Mouse (Mus musculus): Measurements from ENCODE around the gene Plekha1.
A peak's percentile ranks its signal among the peaks of the same experiment; 100 is the strongest.

Plekha1 gene

DNA sequence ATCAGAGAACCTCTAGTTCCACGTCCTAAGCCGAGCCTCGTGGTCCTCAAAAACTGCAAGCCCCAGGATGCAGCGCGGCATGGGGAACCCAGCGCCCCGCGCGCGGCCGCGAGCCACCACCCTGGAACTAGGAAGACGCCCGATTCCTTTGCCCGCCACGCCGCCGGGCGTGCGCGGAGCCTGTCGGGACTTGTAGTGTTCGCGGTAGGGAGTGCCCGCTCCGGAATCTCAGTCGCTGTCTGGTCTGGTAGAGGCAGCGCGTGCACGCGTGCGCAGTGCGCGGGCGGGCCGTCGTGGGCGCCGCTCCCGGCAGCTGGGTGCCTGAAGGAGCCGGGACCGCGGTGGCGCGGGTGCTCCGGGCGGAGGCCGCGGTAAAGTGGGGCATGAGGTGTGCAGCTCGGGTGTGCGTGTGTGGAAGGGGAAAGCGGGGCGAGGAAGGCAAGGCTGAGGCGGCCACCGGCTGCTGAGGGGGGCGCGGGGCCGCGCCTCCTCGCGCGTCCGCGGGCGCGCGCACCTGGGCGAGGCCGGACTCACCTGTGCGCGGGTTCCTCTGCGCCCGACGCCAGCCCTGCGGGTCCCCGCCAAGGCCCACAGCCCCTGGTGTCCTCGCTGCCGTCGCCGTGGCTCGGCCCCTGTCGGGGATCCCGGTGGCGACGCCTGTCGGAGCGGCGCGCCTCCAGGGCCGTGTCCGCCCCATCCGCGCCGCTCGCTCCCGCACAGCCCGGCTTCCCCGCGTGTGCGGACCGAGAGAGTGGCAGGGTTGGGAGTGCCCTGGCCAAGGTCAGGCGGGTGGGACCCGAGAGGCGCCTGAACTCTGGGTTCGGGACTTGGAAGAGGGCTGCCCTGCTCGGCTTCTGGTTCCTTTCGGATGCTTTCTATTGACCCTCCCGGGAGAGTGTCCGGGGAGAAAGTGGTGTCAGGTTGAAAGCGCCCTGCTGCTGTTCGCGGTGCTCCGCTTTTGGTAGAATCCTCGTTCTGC is at the start of gene Plekha1:
Plekha1 (plus strand) TSS at position 144 of the 979 bp plus-strand sequence.
- peak; percentile 98 for DNase-seq (ENCODE audit: low spot score in 2 of 2)

GRCm38 (mm10) chr7:130816243-130816642 is 49.3 kb upstream of the Plekha1 start:
- DNase-seq (ENCODE audit: low spot score in 2 of 2), result no peak

- no peak for DNase-seq (ENCODE audit: low spot score in 2 of 2)
Measured at GRCm38 (mm10) chr7:130818813-130819212, 46.7 kb upstream of the Plekha1 start.

- no peak for DNase-seq (ENCODE audit: low spot score in 2 of 2)
Measured at GRCm38 (mm10) chr7:130819624-130820023, 45.9 kb upstream of the Plekha1 start.

DNA sequence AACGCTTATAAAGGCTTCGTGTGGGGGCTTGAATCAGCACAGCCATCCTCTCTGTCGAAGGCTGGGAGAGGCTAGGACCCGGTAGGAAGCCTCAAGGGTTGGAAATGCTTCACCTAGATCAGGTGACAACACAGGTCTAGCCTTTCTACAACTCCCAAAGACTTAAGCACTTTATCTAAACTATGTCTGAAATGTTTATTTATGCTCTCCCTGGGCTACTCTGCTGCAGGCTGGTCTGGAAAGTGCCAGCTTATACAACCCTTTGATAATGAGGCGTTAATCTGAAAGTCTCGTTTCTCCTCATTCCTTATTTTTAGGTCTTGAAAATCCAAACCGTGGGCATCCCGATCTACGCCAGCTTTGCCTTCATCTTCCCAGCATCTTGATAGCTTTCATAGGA is 41.6 kb upstream of the Plekha1 start:
- no peak for DNase-seq (ENCODE audit: low spot score in 2 of 2)

GRCm38 (mm10) chr7:130826343-130826742 is 39.2 kb upstream of the Plekha1 start:
- no peak for DNase-seq (ENCODE audit: low spot score in 2 of 2)

GRCm38 (mm10) chr7:130827431-130827830 is 38.1 kb upstream of the Plekha1 start:
- DNase-seq (ENCODE audit: low spot score in 2 of 2), result no peak

GRCm38 (mm10) chr7:130827844-130828403 is 37.6 kb upstream of the Plekha1 start:
- peak; percentile 14 to 27 for DNase-seq (ENCODE audit: low spot score in 2 of 2)

GRCm38 (mm10) chr7:130828475-130828874 is 37.1 kb upstream of the Plekha1 start:
- DNase-seq (ENCODE audit: low spot score in 2 of 2), result peak; percentile 14 to 32

DNA sequence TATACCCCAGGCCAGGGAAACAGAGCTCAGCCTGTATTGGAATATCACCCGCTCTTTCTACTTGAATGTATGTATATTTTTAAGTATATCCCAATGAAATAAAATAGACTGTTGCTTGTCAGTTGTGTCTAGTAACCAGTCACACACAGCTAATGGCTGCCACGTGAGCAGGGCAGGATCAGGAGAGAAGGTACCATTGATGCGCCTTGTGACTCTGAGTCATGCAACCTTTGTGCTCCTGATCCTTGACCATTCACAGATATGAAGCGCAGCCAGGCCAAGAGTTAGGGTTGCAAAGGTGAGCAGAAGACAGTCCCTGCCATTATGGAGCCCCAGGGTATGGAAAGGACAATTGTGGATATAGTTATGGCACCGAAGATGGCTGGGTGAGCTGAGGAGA is 34.0 kb upstream of the Plekha1 start:
- no peak for DNase-seq (ENCODE audit: low spot score in 2 of 2)

- DNase-seq (ENCODE audit: low spot score in 2 of 2), result no peak
Measured at GRCm38 (mm10) chr7:130834299-130834698, 31.3 kb upstream of the Plekha1 start.

GRCm38 (mm10) chr7:130834958-130835861 is 30.3 kb upstream of the Plekha1 start:
- no peak for DNase-seq (ENCODE audit: low spot score in 2 of 2)

GRCm38 (mm10) chr7:130836066-130836465 is 29.5 kb upstream of the Plekha1 start:
- no peak for DNase-seq (ENCODE audit: low spot score in 2 of 2)

- no peak for DNase-seq (ENCODE audit: low spot score in 2 of 2)
Measured at GRCm38 (mm10) chr7:130837941-130838657, 27.5 kb upstream of the Plekha1 start.

GRCm38 (mm10) chr7:130838658-130839025 is 26.9 kb upstream of the Plekha1 start:
- no peak for DNase-seq (ENCODE audit: low spot score in 2 of 2)

- no peak for DNase-seq (ENCODE audit: low spot score in 2 of 2)
Measured at GRCm38 (mm10) chr7:130839380-130840100, 26.0 kb upstream of the Plekha1 start.

- DNase-seq (ENCODE audit: low spot score in 2 of 2), result peak; percentile 41 to 45
Measured at GRCm38 (mm10) chr7:130847164-130847718, 18.3 kb upstream of the Plekha1 start.

DNA sequence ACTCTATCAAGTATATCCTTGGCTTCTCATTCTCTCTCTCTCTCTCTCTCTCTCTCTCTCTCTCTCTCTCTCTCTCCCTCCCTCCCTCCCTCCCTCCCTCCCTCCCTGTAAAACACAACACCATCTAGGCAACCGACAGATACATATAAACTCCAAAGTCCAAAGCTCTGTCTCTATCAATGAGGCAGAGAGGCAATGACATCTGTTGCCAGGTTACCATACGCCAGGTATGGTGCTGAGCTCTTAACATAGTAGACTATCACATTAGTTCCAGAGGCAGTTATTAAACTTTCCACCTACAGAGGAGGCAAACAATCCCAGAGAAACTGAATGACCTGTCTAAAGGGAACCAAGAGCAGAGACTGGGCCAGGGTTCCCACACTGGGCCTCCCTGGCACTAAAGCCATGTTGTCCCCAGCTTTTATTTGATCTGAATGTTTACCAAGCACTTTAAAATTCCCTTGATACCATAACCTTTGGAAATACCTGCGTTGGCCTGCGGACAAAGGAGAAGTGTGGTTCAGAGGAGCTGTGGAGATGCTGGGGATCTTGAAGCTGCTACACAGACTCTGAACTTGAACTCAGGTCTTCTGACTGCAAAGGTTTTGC is 10.8 kb upstream of the Plekha1 start:
- DNase-seq (ENCODE audit: low spot score in 2 of 2), result no peak

DNA sequence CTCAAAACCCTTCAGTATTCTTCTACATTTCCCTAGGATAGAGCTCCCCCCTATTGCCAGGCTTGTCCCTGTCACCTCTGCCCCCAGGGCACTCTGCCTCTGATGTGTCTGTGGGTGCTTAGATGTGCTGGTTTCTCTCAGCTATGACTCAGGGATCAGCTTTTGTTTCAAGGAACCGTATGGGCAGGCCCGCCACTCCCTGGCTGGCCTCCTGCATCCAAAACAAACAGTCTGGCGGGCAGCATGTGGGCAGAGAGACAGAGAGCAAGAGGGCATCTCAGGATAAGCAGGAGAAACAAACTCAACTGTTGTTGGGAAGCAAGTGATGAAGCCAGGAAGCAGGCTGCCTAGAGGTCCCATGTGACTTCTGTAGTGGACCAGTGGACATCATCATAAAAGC is 9.9 kb upstream of the Plekha1 start:
- DNase-seq (ENCODE audit: low spot score in 2 of 2), result no peak

DNA sequence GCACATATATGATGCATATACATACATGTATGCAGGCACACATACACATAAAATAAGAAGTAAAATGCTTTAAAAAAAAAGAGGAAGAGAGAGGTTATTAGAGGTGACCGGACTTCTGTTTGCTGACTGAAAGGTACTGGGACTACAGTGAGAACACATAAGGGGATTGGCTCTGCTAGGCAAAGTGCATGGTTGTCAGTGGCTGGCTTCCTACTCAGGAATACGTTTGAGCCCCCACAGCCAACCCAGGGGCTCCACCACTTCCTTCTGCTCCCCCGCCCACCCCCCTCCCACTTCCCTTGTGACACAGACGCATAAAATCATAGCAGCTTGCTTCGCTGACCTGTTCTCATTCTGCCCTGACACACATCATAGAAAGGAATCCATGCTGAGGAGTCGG is 7.6 kb upstream of the Plekha1 start:
- peak; percentile 18 to 36 for DNase-seq (ENCODE audit: low spot score in 2 of 2)
